Mouse (Mus musculus): ENCODE results near the gene Relb. TPM values are rescaled to one million over a fixed set of nuclear protein-coding genes. Genes with fewer than 3 reads are reported as not detected.
A peak's percentile ranks its signal among the peaks of the same experiment; 100 is the strongest.
"Not testable (repeated sequence)": the region's sequence is repeated elsewhere in the genome, so short reads cannot be mapped to it uniquely, and the experiment has no call there.

Gene Relb
- polyA plus RNA-seq, 1 experiment from 2014 or later, result 6.1 TPM

GRCm38 (mm10) chr7:19604606-19605214, 24.5 kb downstream of the Relb start:
- 56% methylated on average over 10 of the region's 10 CpGs for WGBS
- not testable (repeated sequence) for H3K27ac ChIP-seq; H3K27me3 ChIP-seq; ATAC-seq (replicated peaks; ENCODE audit: insufficient number of reproducible peaks, insufficient read depth, low FRiP score, low read depth); H3K9me3 ChIP-seq (replicated peaks); H3K9ac ChIP-seq
- Histone ChIP-seq H3K4me3 (peak overlapping the region; percentile 94), H3K4me2 (peak overlapping the region; percentile 83), H3K4me1 (replicated peaks) (peaks cover 32% of the 10 kb centered on the region), H3K36me3 (peaks cover 13% of the 10 kb centered on the region; the same call in 1 of the 2 replicates)

GRCm38 (mm10) chr7:19603849-19604605, 25.2 kb downstream of the Relb start, which contains the start of gene Clasrp:
TSS of gene Clasrp (minus strand) at chr7:19604486.
- peaks cover 32% of the 10 kb centered on the region for H3K4me1 ChIP-seq (replicated peaks)
- 1% methylated on average over 57 of the region's 57 CpGs for WGBS
- peak within 1 kb of the TSS; percentile 79 for H3K27ac ChIP-seq
- H3K4me2 ChIP-seq, result peak within 1 kb of the TSS; percentile 83
- no peaks in the 10 kb centered on the region for H3K27me3 ChIP-seq
- H3K9ac ChIP-seq, result peak within 1 kb of the TSS; percentile 96
- peak; percentile 92 for ATAC-seq (replicated peaks; ENCODE audit: insufficient number of reproducible peaks, insufficient read depth, low FRiP score, low read depth)
- no peaks in the 10 kb centered on the region for H3K9me3 ChIP-seq (replicated peaks)
- H3K36me3 ChIP-seq, result peaks cover 17% of the 10 kb centered on the region; the same call in 1 of the 2 replicates
- peak within 1 kb of the TSS; percentile 94 for H3K4me3 ChIP-seq

GRCm38 (mm10) chr7:19603055-19603454, 26.2 kb downstream of the Relb start:
- WGBS, result 72% methylated on average over 12 of the region's 12 CpGs
- H3K27me3 ChIP-seq, result no peaks in the 10 kb centered on the region
- peaks cover 32% of the 10 kb centered on the region for H3K4me1 ChIP-seq (replicated peaks)
- no peaks in the 10 kb centered on the region for H3K9me3 ChIP-seq (replicated peaks)
- H3K27ac ChIP-seq, result no peak overlapping the region
- H3K9ac ChIP-seq, result 0 out of 2 replicates have a peak overlapping the region, but pooled peaks have one; percentile 96
- H3K4me2 ChIP-seq, result peak overlapping the region; percentile 83
- H3K36me3 ChIP-seq, result peaks cover 26% of the 10 kb centered on the region; the same call in 1 of the 2 replicates
- ATAC-seq (replicated peaks; ENCODE audit: insufficient number of reproducible peaks, insufficient read depth, low FRiP score, low read depth), result no peak
- H3K4me3 ChIP-seq, result peak overlapping the region; percentile 94

- peak overlapping the region; percentile 25; the same call in 1 of the 2 replicates for H3K27ac ChIP-seq
- no peaks in the 10 kb centered on the region for H3K27me3 ChIP-seq
- 47% methylated on average over 5 of the region's 5 CpGs for WGBS
- H3K4me3 ChIP-seq, result no peak overlapping the region
- H3K4me1 ChIP-seq (replicated peaks), result peaks cover 32% of the 10 kb centered on the region
- no peak overlapping the region for H3K4me2 ChIP-seq
- ATAC-seq (replicated peaks; ENCODE audit: insufficient number of reproducible peaks, insufficient read depth, low FRiP score, low read depth), result no peak
- no peaks in the 10 kb centered on the region for H3K9me3 ChIP-seq (replicated peaks)
- H3K36me3 ChIP-seq, result peaks cover 35% of the 10 kb centered on the region; the same call in 1 of the 2 replicates
- peak overlapping the region; percentile 23; the same call in 1 of the 2 replicates for H3K9ac ChIP-seq
Observed at GRCm38 (mm10) chr7:19600562-19600961, 28.7 kb downstream of the Relb start.

GRCm38 (mm10) chr7:19593061-19593730, 36.0 kb downstream of the Relb start:
- peaks cover 80% of the 10 kb centered on the region for H3K36me3 ChIP-seq
- WGBS, result 82% methylated on average over 10 of the region's 10 CpGs
- H3K27me3 ChIP-seq, result no peaks in the 10 kb centered on the region

GRCm38 (mm10) chr7:19589917-19590316, 39.3 kb downstream of the Relb start:
- H3K9ac ChIP-seq, result no peak overlapping the region
- 58% methylated on average over 3 of the region's 3 CpGs for WGBS

More at GRCm38 (mm10) chr7:19593061-19593730, 36.0 kb downstream of the Relb start:
- no peaks in the 10 kb centered on the region for H3K9me3 ChIP-seq (replicated peaks)
- no peak for ATAC-seq (replicated peaks; ENCODE audit: insufficient number of reproducible peaks, insufficient read depth, low FRiP score, low read depth)
- H3K4me3 ChIP-seq, result no peak overlapping the region
- H3K4me2 ChIP-seq, result no peak overlapping the region
- no peak overlapping the region for H3K9ac ChIP-seq
- H3K4me1 ChIP-seq (replicated peaks), result no peaks in the 10 kb centered on the region
- H3K27ac ChIP-seq, result no peak overlapping the region

GRCm38 (mm10) chr7:19589207-19589606, 40.0 kb downstream of the Relb start:
- no peak overlapping the region for H3K27ac ChIP-seq
- H3K9me3 ChIP-seq (replicated peaks), result no peaks in the 10 kb centered on the region
- peaks cover 93% of the 10 kb centered on the region for H3K36me3 ChIP-seq
- no peak overlapping the region for H3K4me2 ChIP-seq
- WGBS, result 53% methylated on average over 3 of the region's 3 CpGs
- H3K9ac ChIP-seq, result no peak overlapping the region
- peaks cover 15% of the 10 kb centered on the region for H3K4me1 ChIP-seq (replicated peaks)
- no peak overlapping the region for H3K4me3 ChIP-seq
- H3K27me3 ChIP-seq, result no peaks in the 10 kb centered on the region
- no peak for ATAC-seq (replicated peaks; ENCODE audit: insufficient number of reproducible peaks, insufficient read depth, low FRiP score, low read depth)

More at GRCm38 (mm10) chr7:19589917-19590316, 39.3 kb downstream of the Relb start:
- Histone ChIP-seq H3K9me3 (replicated peaks) (no peaks in the 10 kb centered on the region), H3K4me1 (replicated peaks) (peaks cover 15% of the 10 kb centered on the region), H3K36me3 (peaks cover 90% of the 10 kb centered on the region), H3K4me3 (no peak overlapping the region), H3K4me2 (no peak overlapping the region), H3K27ac (no peak overlapping the region), H3K27me3 (no peaks in the 10 kb centered on the region)
- ATAC-seq (replicated peaks; ENCODE audit: insufficient number of reproducible peaks, insufficient read depth, low FRiP score, low read depth), result no peak

GRCm38 (mm10) chr7:19586269-19586668, 43.0 kb downstream of the Relb start:
- Histone ChIP-seq H3K4me2 (no peak overlapping the region; the same call in 1 of the 2 replicates), H3K4me1 (replicated peaks) (peaks cover 15% of the 10 kb centered on the region), H3K36me3 (peaks cover 87% of the 10 kb centered on the region), H3K27ac (no peak overlapping the region), H3K9ac (no peak overlapping the region), H3K27me3 (no peaks in the 10 kb centered on the region), H3K9me3 (replicated peaks) (no peaks in the 10 kb centered on the region), H3K4me3 (no peak overlapping the region)
- no peak for ATAC-seq (replicated peaks; ENCODE audit: insufficient number of reproducible peaks, insufficient read depth, low FRiP score, low read depth)
- WGBS, result 75% methylated on average over 46 of the region's 46 CpGs

GRCm38 (mm10) chr7:19580634-19581033, 48.6 kb downstream of the Relb start:
- Histone ChIP-seq H3K4me1 (replicated peaks) (peaks cover 21% of the 10 kb centered on the region), H3K27ac (no peak overlapping the region), H3K9me3 (replicated peaks) (no peaks in the 10 kb centered on the region), H3K4me2 (no peak overlapping the region), H3K36me3 (peaks cover 42% of the 10 kb centered on the region), H3K4me3 (no peak overlapping the region), H3K9ac (no peak overlapping the region), H3K27me3 (peaks cover 32% of the 10 kb centered on the region)
- 86% methylated on average over 8 of the region's 8 CpGs for WGBS
- ATAC-seq (replicated peaks; ENCODE audit: insufficient number of reproducible peaks, insufficient read depth, low FRiP score, low read depth), result no peak

GRCm38 (mm10) chr7:19579751-19580150, 49.5 kb downstream of the Relb start:
- Histone ChIP-seq H3K9ac (no peak overlapping the region), H3K4me1 (replicated peaks) (peaks cover 15% of the 10 kb centered on the region), H3K27ac (no peak overlapping the region), H3K36me3 (peaks cover 37% of the 10 kb centered on the region), H3K4me3 (no peak overlapping the region), H3K9me3 (replicated peaks) (no peaks in the 10 kb centered on the region), H3K27me3 (peaks cover 32% of the 10 kb centered on the region), H3K4me2 (no peak overlapping the region)
- 88% methylated on average over 10 of the region's 10 CpGs for WGBS
- ATAC-seq (replicated peaks; ENCODE audit: insufficient number of reproducible peaks, insufficient read depth, low FRiP score, low read depth), result no peak

GRCm38 (mm10) chr7:19578436-19578835, 50.8 kb downstream of the Relb start:
- H3K27ac ChIP-seq, result no peak overlapping the region
- H3K4me3 ChIP-seq, result no peak overlapping the region
- WGBS, result 50% methylated on average over 4 of the region's 4 CpGs
- H3K4me2 ChIP-seq, result peak overlapping the region; percentile 74; the same call in 1 of the 2 replicates
- peaks cover 23% of the 10 kb centered on the region for H3K4me1 ChIP-seq (replicated peaks)
- H3K9me3 ChIP-seq (replicated peaks), result no peaks in the 10 kb centered on the region
- no peak for ATAC-seq (replicated peaks; ENCODE audit: insufficient number of reproducible peaks, insufficient read depth, low FRiP score, low read depth)
- H3K9ac ChIP-seq, result no peak overlapping the region
- H3K27me3 ChIP-seq, result peaks cover 32% of the 10 kb centered on the region
- H3K36me3 ChIP-seq, result peaks cover 24% of the 10 kb centered on the region

Data from heart, embryonic 15.5 days (tissue).